Mouse (Mus musculus) liver, embryonic 16.5 days (tissue): ENCODE measurements around the gene Mgarp. TPM values are rescaled to one million over a fixed set of nuclear protein-coding genes. Genes with fewer than 3 reads are reported as not detected.

Experiments
- ATAC-seq: fragments of 200-750 bp; cut with Nextera tagmentation; 2 replicates; pipeline ENCODE4 v1.8.0; 2017; ENCODE audit warnings: low read depth, mild to moderate bottlenecking, moderate number of reproducible peaks, moderate library complexity
- H3K27ac ChIP-seq: fragments of 300-500 bp; sonication (generic); 2 replicates; pipeline ENCODE4 v1.5.1; 2014; ENCODE audit warnings: mild to moderate bottlenecking, low read length
- H3K27me3 ChIP-seq: fragments of 300-500 bp; sonication (generic); 2 replicates; pipeline ENCODE4 v1.6.1; 2014; ENCODE audit warnings: low read depth, low read length, mixed read lengths; ENCODE audit not compliant: control insufficient read depth, insufficient read depth
- H3K36me3 ChIP-seq: fragments of 300-500 bp; sonication (generic); 2 replicates; pipeline ENCODE4 v1.6.1; 2014; ENCODE audit warnings: mild to moderate bottlenecking; ENCODE audit not compliant: control insufficient read depth, insufficient read depth
- H3K4me1 ChIP-seq: fragments of 300-500 bp; sonication (generic); 2 replicates; pipeline ENCODE4 v1.6.1; 2014; ENCODE audit warnings: low read depth, low read length, mixed read lengths; ENCODE audit not compliant: control insufficient read depth
- H3K4me2 ChIP-seq: fragments of 300-500 bp; sonication (generic); 2 replicates; pipeline ENCODE4 v1.6.1; 2014; ENCODE audit warnings: low read depth, low read length, mixed read lengths
- H3K4me3 ChIP-seq: fragments of 300-500 bp; sonication (generic); 2 replicates; pipeline ENCODE4 v1.5.1; 2014; ENCODE audit warnings: low read depth, mild to moderate bottlenecking, low read length
- H3K9ac ChIP-seq: fragments of 300-500 bp; sonication (generic); 2 replicates; pipeline ENCODE4 v1.6.1; 2014; ENCODE audit warnings: low read depth, low read length
- H3K9me3 ChIP-seq: fragments of 300-500 bp; sonication (generic); replicated peaks from 2 replicates; pipeline ENCODE4 v1.6.1; 2016; ENCODE audit warnings: low read length; ENCODE audit not compliant: control insufficient read depth
- WGBS: fragments of 180-500 bp; shearing (Covaris S2); extraction: QIAGEN DNeasy Blood & Tissue Kit; methylation state at CpG from one replicate; pipeline ENCODE4 v1.1.7; 2014; ENCODE audit not compliant: insufficient replicate concordance; 5-methylcytosine and 5-hydroxymethylcytosine counted together
- polyA plus RNA-seq: library from polyadenylated mRNA; unstranded; fragments of >200 nt; fragmentation: Nextera tagmentation; extraction: Ambion mirVana; gene quantifications from 2 replicates; pipeline ENCODE4 v1.2.1, GENCODE M21; 2015

The Mgarp gene
- polyA plus RNA-seq, 1 experiment from 2014 or later, result 3.0 TPM

DNA sequence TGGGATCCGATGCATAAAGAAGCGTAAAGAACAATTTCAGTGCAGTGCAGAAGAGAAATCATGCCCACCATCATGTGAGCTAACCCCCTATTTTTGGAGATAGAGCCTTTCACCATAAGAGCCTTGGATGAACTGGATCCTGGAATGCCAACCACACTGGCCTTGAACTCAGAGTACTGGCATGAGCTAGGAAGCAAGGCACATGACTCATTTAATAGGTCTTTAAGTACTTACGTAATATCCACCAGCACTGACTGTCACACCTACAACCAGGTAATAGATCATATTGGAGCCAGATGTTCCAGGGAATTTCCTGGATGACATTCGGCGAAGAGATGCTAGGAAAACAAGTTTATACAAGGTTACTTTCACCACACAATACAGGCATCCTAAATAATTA lies 4.9 kb downstream of the Mgarp start:
- WGBS, result 79% methylated on average over 5 of the region's 5 CpGs
- Histone ChIP-seq H3K36me3 (no peaks in the 10 kb centered on the region), H3K9me3 (no peaks in the 10 kb centered on the region), H3K27ac (no peak overlapping the region), H3K27me3 (peaks cover 9% of the 10 kb centered on the region), H3K9ac (no peak overlapping the region), H3K4me2 (no peak overlapping the region), H3K4me3 (no peak overlapping the region), H3K4me1 (peaks cover 37% of the 10 kb centered on the region)
- ATAC-seq, result no peak

DNA sequence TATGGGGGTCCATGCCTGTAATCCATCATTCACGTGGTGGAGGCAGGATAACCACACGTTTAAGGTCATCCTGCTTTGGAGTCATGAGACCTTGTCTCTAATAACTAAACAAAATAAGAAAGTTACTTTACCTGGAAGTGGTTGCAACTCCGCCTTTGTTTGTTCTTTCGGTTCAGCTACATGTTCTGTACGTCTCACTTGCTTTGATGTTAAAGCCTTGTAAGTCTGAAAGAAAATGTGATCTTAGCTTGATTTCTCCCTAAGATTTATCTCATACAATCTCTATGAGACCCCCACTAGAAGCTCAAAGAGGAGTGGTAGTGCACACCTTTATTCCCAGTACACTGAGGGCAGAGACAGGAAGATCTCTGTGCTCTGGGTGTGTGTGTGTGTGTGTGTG lies 5.4 kb downstream of the Mgarp start:
- Histone ChIP-seq H3K4me3 (no peak overlapping the region), H3K4me1 (peaks cover 32% of the 10 kb centered on the region), H3K4me2 (no peak overlapping the region), H3K36me3 (no peaks in the 10 kb centered on the region), H3K9ac (no peak overlapping the region), H3K27ac (no peak overlapping the region), H3K27me3 (peaks cover 7% of the 10 kb centered on the region), H3K9me3 (no peaks in the 10 kb centered on the region)
- 71% methylated on average over 5 of the region's 5 CpGs for WGBS
- no peak for ATAC-seq

DNA sequence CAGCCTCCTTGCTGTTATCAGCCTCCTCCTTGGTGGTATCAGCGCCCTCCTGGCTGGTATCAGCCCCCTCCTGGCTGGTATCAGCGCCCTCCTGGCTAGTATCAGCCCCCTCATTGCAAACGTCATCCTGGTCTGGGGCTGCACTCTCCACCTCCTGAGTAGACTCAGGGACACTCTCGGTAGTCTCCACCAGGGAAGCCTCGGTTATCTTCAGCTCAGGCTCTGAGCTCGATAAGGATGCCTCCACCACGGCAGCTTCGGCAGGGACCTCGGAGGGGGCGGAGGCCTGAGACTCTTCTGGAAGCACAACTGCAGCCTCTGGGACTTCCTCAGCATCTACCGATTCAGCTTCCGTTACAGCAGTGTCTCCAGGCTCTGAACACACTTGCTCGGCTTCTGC lies 7.6 kb downstream of the Mgarp start:
- peak; percentile 98 for ATAC-seq
- Histone ChIP-seq H3K4me1 (peaks cover 31% of the 10 kb centered on the region), H3K36me3 (no peaks in the 10 kb centered on the region), H3K4me3 (peak overlapping the region; percentile 50), H3K9me3 (no peaks in the 10 kb centered on the region), H3K4me2 (peak overlapping the region; percentile 66), H3K27ac (peak overlapping the region; percentile 49), H3K9ac (peak overlapping the region; percentile 42), H3K27me3 (no peaks in the 10 kb centered on the region)
- WGBS, result 3% methylated on average over 13 of the region's 13 CpGs

DNA sequence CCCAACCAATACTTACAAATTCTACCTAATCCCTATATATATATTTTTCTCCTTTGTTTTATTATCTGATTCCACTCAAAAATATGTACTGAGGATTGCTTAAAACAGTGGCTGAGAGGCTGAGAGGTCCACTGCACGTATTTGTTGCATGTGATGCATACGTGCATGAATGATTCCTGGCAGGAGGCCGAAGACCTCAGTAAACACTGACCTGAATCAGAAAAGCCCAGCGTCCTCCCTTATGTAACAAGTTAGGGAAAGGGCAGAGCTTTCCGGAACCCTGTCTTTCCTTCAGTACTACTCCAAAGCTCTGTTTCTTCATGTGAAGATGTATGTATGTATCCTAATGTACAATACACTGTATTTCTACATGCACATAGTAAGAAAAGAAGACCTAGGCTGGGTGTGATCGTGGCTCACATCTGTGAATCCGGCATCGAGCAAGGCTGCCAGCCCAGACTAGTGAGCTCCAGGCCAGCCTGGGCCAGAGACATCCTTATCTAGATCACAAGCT lies 8.6 kb downstream of the Mgarp start:
- H3K4me1 ChIP-seq, result peaks cover 31% of the 10 kb centered on the region
- H3K9ac ChIP-seq, result no peak overlapping the region

DNA sequence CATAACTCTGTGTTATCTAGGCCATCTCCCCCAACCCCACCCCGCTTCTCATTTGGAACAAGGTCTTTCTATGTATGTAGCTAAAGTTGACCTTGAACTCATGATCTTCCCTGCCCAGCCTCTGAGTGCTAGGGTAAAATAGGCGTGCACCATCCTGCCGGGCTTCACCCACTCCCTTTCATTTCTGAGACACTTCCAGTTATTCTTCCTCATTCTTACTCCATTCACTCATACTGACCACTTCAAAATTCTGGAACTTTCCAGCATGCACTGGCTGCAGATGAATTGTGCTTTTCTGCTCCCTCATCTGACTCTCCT lies 9.4 kb downstream of the Mgarp start:
- Histone ChIP-seq H3K27ac (no peak overlapping the region), H3K9ac (no peak overlapping the region), H3K4me1 (peaks cover 31% of the 10 kb centered on the region), H3K9me3 (no peaks in the 10 kb centered on the region), H3K4me2 (no peak overlapping the region), H3K36me3 (no peaks in the 10 kb centered on the region), H3K4me3 (no peak overlapping the region), H3K27me3 (no peaks in the 10 kb centered on the region)
- WGBS, result 54% methylated on average over 3 of the region's 3 CpGs
- ATAC-seq, result no peak

More for the DNA sequence above, 8.6 kb downstream of the Mgarp start:
- Histone ChIP-seq H3K36me3 (no peaks in the 10 kb centered on the region), H3K27ac (0 out of 2 replicates have a peak overlapping the region, but pooled peaks have one; percentile 12), H3K4me3 (peak overlapping the region; percentile 20), H3K27me3 (no peaks in the 10 kb centered on the region), H3K9me3 (no peaks in the 10 kb centered on the region), H3K4me2 (peak overlapping the region; percentile 21; the same call in 1 of the 2 replicates)
- WGBS, result 52% methylated on average over 8 of the region's 8 CpGs
- 0 out of 2 replicates have a peak, but pooled peaks have one; percentile 22 for ATAC-seq

DNA sequence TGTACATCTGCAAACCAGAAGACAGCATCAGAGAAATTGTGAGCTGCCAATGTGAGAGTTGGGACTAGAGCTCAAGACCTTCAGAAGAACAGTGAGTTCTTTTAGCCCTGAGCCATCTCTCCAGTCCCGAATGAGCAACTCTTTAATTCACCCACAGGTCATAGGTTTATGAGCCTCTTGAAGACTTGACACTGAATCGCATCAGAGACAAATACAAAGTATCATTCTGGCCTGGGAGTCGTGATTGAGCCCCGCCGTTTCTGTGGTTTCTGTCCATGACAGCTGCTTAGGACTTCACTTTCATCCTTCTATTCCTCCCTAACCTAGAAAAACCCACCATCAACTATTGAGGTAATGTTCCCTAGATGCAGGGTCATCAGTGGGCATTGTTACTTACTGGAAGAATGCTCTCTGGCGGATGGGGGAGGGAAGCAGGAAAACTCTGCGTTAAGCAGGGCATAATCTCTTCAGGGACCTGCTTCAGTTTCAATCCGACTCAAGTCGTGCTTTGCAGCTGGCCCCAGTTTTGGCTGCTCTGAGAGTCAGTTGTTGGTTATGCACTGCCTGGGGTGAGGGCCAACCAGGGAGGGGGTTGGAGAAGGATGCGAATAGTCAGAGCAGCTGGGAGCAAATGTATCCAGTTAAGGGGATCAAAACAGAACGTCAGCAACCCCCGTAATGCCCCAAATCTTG lies 10.0 kb downstream of the Mgarp start:
- no peak overlapping the region for H3K4me3 ChIP-seq
- H3K36me3 ChIP-seq, result no peaks in the 10 kb centered on the region
- no peak overlapping the region for H3K4me2 ChIP-seq
- no peak overlapping the region for H3K9ac ChIP-seq
- 56% methylated on average over 12 of the region's 12 CpGs for WGBS
- H3K27me3 ChIP-seq, result no peaks in the 10 kb centered on the region
- no peaks in the 10 kb centered on the region for H3K9me3 ChIP-seq
- no peak overlapping the region for H3K27ac ChIP-seq
- peaks cover 31% of the 10 kb centered on the region for H3K4me1 ChIP-seq
- ATAC-seq, result no peak

DNA sequence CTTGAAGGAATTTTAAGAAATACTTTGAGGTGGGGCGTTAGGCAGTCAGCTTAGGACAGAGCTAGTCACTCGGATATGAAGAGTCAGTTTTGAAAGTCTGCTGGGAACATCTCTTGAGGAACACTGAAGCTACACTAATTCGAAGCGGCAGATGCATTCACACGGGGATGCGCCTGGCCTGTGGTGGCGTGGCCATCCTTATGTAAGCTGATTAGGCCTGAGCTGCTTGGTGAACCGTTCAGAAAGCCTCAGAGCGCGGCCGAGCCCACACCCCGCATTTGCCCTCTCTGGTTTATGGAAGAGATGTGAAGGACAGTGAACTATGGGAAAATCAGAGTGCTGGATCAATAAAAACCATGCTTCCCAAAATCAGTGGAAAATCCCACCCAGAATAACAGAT lies 13.1 kb downstream of the Mgarp start:
- H3K27ac ChIP-seq, result no peak overlapping the region
- no peak overlapping the region for H3K4me3 ChIP-seq
- no peaks in the 10 kb centered on the region for H3K36me3 ChIP-seq
- WGBS, result 74% methylated on average over 12 of the region's 12 CpGs
- peaks cover 22% of the 10 kb centered on the region for H3K4me1 ChIP-seq
- H3K4me2 ChIP-seq, result no peak overlapping the region
- H3K27me3 ChIP-seq, result no peaks in the 10 kb centered on the region
- H3K9ac ChIP-seq, result no peak overlapping the region
- ATAC-seq, result no peak
- no peaks in the 10 kb centered on the region for H3K9me3 ChIP-seq

DNA sequence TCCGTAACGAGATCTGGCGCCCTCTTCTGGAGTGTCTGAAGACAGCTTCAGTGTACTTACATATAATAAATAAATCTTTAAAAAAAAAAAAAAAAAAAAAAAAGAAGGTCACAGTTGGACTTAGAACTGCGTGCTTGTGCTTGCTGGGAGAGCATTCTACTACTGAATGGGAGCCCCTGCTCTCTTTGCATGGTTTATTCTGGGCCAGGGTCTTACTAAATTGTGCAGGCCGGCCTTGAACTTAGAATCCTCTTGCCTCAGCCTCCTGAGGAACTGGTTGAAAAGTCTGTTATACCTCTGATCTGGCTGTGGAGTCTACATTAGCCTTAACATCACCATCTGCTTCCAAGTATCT lies 15.9 kb downstream of the Mgarp start:
- no peaks in the 10 kb centered on the region for H3K36me3 ChIP-seq

DNA sequence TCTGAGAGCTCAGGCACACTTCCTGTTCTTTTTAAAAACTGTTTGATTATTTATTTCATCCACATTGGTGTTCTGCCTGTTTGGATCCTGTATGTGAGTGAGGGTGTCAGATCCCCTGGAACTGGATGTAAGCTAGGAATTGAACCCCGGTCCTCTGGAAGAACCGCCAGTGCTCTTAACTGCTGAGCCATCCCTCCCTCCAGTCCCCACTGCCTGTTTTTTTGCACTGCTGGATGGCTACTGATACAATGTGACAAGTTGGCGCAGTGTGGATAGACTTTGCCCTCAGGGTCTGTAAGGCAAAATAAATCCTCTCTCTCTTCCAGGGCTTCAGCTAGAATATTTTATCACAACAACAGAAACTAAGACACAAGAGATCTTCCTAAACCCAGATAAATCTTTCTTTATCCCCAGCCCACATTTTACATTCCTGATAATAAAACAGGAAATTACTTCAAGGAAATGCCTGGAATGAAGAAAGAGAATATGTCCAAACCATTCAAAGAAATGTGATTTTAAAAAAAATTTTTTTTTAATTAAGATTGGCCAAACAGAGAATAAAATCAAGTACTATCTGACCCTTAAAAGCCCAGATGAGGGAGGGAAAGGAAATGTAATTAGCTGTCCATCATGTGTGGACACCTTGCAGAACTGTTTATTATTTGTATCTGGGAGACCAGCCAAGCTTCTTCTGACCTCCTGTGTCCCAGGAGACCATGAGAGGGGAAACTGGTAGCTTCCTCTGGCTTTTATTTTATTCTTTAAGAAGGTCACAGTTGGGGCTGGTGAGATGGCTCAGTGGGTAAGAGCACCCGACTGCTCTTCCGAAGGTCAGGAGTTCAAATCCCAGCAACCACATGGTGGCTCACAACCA lies 16.5 kb downstream of the Mgarp start:
- Histone ChIP-seq H3K4me1 (peaks cover 16% of the 10 kb centered on the region), H3K27me3 (no peaks in the 10 kb centered on the region), H3K9me3 (no peaks in the 10 kb centered on the region), H3K36me3 (no peaks in the 10 kb centered on the region), H3K4me3 (no peak overlapping the region), H3K9ac (no peak overlapping the region), H3K4me2 (no peak overlapping the region), H3K27ac (no peak overlapping the region)
- ATAC-seq, result peak; percentile 16; the same call in 1 of the 2 replicates
- WGBS, result 68% methylated on average over 5 of the region's 5 CpGs

More for the DNA sequence above, 15.9 kb downstream of the Mgarp start:
- ATAC-seq, result no peak
- Histone ChIP-seq H3K4me2 (no peak overlapping the region), H3K27ac (no peak overlapping the region), H3K4me1 (peaks cover 15% of the 10 kb centered on the region), H3K27me3 (no peaks in the 10 kb centered on the region), H3K9ac (no peak overlapping the region), H3K4me3 (no peak overlapping the region), H3K9me3 (no peaks in the 10 kb centered on the region)
- 66% methylated on average over 2 of the region's 5 CpGs for WGBS
